Mouse (Mus musculus) adrenal gland, postnatal 14 days (tissue): ENCODE results near the gene Rock2. TPM values are rescaled to one million over a fixed set of nuclear protein-coding genes. Genes with fewer than 3 reads are reported as not detected.

Experiments
- total RNA-seq: library from RNA; stranded (reverse); gene quantifications from 2 replicates; pipeline ENCODE4 v1.2.3, GENCODE M21; 2021

Rock2 gene
- total RNA-seq, 1 experiment from 2014 or later: 64.0 TPM

Other genes with a start within 250 kb of the Rock2 start
- not detected in 2 replicates for gene Ntsr2, start 241.5 kb upstream of the Rock2 start, total RNA-seq
- gene Greb1, start 94.0 kb upstream of the Rock2 start, total RNA-seq: 27.6 and 35.4 TPM in 2 replicates
- gene E2f6, start 83.9 kb upstream of the Rock2 start, total RNA-seq: 33.4 and 35.7 TPM in 2 replicates
- gene Pqlc3, start 105.5 kb downstream of the Rock2 start, total RNA-seq: 5.4 and 5.6 TPM in 2 replicates
- gene 2410004P03Rik, start 116.8 kb downstream of the Rock2 start, total RNA-seq: not detected in 2 replicates